Mouse (Mus musculus) G1E (cell line): ENCODE data around the gene BC048562.

Experiments
- CTCF ChIP-seq: IDR thresholded peaks from 2 replicates; pipeline ENCODE4 v1.5.1; 2012; ENCODE audit warnings: low read depth, low read length, inconsistent platforms, mixed read lengths
- GATA1 ChIP-seq: IDR thresholded peaks from 2 replicates; pipeline ENCODE4 v1.6.1; 2012; ENCODE audit warnings: borderline replicate concordance, low read length, inconsistent platforms, mixed read lengths
- GATA2 ChIP-seq: IDR thresholded peaks from 2 replicates; pipeline ENCODE4 v1.6.1; 2012; ENCODE audit warnings: low read depth, low read length, inconsistent platforms, borderline replicate concordance
- TAL1 ChIP-seq: conservative IDR thresholded peaks from 2 replicates; pipeline ENCODE4 v1.6.1; 2012; ENCODE audit warnings: low read depth, low read length, inconsistent platforms, mixed read lengths

GRCm38 (mm10) chr9:108485301-108485875 is 49.1 kb downstream of the BC048562 start:
- TF ChIP-seq TAL1: no peak
- no peak for TF ChIP-seq CTCF
- no peak for TF ChIP-seq GATA1
- no peak for TF ChIP-seq GATA2
